Mouse (Mus musculus) WW6 (cell line): ENCODE results near the gene As3mt.
A peak's percentile ranks its signal among the peaks of the same experiment; 100 is the strongest.
"Not testable (repeated sequence)": the region's sequence is repeated elsewhere in the genome, so short reads cannot be mapped to it uniquely, and the experiment has no call there.

Source experiments
- DNase-seq: peaks from one replicate; pipeline ENCODE4 v3.0.0-alpha.2; 2013; ENCODE audit warnings: low read depth, low spot score

Gene As3mt

DNA sequence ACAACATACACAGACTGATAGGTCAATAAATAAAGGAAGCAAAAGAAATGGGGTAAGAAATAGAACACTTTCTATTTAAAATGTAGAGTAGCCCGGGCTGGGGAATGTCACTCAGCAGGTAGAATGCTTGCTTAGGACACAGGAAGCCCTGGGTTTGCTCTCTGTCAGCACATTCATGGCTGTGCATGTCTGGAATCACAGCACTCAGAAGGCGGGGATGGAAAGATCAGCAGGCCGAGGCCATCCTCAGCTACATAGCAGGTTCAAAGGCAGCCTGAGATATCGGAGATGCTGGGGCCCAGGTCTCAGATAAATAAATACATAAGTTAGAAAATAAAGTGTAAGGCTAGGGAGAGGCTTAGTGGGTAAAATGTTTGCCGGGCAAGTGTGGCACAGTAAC is 45.0 kb downstream of the As3mt start:
- no peak for DNase-seq

DNA sequence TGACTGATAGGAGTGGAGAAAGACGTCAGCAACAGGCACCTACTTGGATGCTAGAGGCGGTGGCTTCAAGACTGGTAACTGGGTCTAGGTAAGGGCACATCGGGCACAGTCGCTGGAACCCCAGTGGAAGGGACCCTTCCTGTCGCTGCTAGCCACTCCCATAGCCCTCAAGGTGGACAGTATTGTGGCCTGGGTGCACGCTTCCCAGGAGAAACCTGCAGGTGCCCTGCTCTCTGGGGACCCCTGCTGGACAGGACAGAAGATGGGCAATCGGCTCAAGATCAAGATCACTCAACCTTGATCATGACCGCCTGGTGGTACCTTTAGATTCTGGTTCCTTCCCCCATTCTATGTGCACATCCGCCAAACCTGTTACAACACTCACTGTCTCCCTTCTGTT is 47.8 kb downstream of the As3mt start:
- no peak for DNase-seq

GRCm38 (mm10) chr19:46756221-46756620 is 49.0 kb downstream of the As3mt start:
- no peak for DNase-seq

DNA sequence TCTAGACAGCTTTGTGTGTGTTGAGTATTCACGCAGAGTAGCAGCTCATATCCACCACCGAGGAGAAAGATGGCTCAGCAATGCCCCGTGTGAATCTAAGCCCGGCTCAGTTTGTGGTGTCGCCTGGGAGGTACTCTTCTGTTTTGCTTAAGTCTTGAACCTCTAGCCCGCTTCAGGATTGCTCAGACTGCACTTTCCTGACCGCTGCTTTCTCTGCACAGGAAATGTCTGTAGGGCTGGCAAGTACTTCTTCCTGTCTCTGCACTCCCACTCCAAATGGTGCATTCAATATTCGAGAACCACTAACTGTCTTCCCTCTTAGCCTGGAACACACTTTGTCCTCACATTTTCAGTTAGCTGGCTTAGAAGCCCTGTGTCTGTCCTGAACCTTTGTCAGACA is 51.8 kb downstream of the As3mt start:
- DNase-seq: no peak

- not testable (repeated sequence) for DNase-seq
These were observed 52.7 kb downstream of the As3mt start for GRCm38 (mm10) chr19:46759909-46760308.

DNA sequence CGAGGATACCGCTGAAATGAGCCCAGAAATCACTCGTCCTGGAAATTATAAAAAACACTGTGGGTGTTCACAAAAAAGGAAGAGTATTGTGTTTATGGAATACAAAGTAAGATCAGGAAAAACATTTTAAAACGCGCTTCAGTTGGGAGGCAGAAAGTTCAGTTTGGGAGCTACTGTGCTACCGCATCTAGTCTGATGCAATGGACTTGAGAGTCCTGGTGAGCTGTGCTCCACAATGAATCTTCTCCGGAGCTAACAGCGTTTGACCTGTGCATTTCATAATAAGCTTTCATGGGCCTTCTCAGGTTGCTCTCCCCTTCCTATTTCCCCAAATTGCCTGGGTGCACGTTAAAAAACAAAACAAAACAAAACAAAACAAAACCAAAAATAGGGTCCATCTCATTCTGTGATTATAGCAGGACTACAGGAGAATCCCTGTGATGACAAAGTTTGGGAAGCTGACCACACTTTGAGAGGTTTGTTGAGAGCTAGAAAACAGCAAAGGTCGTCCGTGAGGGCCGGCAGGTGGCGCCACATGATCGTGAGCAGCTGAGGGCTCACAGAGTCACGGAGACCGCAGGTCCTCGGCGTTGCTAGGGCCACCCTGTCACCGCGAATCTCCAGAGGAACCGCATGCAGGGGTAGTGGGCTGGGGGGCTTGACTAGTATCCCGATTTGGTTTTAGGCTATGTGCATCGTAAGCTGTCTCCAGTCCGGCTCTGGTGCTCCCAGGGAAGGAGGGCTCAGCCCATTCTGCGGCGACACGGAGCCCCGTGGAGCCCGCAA is 53.3 kb downstream of the As3mt start:
- peak; percentile 73 for DNase-seq

DNA sequence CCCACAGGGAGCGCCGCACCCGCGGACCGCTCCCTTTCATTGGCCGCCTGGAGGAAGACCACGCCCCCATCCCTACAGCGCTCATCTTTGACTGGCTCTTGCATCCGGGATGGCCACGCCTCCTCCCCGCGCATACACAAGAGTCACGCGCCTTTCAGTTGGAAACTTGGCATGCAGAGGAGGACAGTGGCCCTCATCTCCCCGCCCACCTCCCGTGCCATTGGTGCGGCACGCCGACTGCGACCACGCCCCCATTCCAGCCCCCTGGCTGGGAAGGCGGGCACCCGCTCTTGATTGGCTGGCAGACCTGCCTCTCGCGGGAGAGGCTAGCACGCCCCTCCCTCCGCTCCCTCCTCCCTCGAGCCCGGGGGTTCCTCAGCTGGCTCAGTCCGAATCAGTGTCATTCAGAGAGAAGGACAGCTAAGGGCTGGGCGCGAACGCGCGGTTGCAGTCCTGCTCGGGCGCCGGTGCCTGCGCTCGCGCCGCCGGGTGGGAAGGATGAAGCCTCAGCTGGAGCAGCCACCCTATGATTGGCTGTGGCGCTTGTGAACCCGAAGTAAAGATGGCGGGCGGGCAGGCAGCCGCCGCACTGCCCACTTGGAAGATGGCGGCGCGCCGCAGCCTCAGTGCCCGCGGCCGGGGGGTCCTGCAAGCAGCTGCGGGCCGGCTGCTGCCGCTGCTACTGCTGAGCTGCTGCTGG is 54.1 kb downstream of the As3mt start, which contains the start of gene Cnnm2:
Gene Cnnm2 (plus strand): TSS at position 350 of the 700 bp plus-strand sequence.
- DNase-seq: peak; percentile 100

DNA sequence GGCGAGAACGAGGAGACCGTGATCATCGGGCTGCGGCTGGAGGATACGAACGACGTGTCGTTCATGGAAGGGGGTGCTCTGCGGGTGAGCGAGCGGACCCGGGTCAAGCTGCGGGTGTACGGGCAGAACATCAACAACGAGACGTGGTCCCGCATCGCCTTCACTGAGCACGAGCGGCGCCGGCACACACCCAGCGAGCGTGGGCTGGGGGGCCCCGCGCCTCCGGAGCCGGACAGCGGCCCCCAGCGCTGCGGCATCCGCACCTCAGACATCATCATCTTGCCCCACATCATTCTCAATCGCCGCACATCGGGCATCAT is 54.7 kb downstream of the As3mt start:
- no peak for DNase-seq

DNA sequence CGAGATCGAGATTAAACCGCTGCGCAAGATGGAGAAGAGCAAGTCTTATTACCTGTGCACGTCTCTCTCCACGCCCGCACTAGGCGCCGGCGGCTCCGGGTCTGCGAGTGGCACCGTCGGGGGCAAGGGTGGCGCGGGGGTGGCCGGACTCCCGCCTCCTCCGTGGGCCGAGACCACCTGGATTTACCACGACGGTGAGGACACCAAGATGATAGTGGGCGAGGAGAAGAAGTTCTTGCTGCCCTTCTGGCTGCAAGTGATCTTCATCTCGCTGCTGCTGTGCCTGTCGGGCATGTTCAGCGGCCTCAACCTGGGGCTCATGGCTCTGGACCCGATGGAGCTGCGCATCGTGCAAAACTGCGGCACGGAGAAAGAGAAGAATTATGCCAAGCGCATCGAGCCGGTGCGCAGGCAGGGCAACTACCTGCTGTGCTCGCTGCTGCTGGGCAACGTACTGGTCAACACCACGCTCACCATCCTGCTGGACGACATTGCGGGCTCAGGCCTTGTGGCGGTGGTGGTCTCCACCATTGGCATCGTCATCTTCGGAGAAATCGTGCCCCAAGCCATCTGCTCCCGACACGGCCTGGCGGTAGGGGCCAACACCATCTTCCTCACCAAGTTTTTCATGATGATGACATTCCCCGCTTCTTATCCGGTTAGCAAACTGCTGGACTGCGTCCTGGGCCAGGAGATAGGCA is 55.2 kb downstream of the As3mt start:
- DNase-seq: no peak

DNA sequence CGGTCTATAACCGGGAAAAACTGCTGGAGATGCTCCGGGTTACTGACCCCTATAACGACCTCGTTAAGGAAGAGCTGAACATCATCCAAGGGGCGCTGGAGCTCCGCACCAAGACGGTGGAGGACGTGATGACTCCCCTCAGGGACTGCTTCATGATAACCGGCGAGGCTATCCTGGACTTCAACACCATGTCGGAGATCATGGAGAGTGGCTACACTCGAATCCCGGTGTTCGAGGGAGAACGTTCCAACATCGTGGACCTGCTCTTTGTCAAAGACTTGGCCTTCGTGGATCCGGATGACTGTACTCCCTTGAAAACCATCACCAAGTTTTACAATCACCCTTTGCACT is 55.7 kb downstream of the As3mt start:
- no peak for DNase-seq

DNA sequence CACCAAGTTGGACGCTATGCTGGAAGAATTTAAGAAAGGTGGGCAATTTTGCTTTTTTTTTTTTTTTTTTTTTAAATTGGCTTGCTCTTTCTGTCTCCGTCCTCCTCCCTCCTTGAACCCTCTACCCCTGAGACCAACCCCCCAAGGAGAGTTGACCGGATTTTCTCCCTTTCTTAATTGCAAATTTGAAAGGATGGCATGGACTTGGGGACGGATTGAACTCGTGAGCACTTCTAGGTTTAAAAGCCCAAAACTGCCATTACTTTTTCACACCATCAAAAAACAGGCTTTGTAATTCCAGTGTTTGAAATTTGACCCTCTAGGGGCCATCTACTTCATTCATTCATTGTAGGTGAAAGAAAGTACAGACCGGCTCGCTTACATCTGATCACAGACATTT is 56.1 kb downstream of the As3mt start:
- DNase-seq: no peak

GRCm38 (mm10) chr19:46763932-46764762 is 56.9 kb downstream of the As3mt start:
- no peak for DNase-seq

GRCm38 (mm10) chr19:46764763-46765117 is 57.5 kb downstream of the As3mt start:
- DNase-seq: no peak

DNA sequence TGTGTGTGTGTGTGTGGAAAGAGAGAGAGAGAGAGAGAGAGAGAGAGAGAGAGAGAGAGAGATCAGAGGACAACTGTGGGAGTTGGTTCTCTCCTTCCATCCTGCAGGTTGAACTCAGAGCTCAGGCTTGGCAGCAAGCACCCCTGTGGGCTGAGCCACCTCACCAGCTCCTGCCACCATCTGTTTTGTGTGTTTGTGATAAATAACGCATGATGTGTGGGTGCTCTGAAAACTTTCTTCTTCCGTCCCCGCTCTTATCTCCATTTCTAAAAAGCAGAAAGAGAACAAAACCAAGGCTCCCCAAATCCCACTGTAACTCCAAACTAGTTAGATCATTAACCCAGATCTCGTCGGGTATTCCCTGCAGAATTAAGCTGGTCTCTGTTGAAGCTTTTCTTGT is 58.9 kb downstream of the As3mt start:
- DNase-seq: no peak

DNA sequence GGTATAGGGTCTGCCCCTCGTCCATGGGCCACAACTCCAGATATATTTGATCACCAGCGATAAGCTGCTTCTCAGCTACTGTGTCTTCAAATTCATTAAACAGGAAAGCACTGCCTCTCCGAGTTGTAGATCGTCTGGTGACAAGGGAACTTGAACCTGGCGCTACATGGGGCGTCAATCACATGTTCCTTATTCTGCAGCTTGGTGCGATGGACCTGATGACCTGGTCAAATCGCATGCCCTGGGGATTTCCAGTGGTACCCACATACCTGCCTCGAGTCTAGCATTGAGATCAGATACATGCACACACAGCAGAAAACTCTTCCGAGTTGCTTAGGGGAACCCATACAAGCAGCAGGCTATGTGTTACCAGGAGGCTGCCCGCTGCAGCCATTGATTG is 62.5 kb downstream of the As3mt start:
- DNase-seq: no peak

GRCm38 (mm10) chr19:46771801-46772200 is 64.5 kb downstream of the As3mt start:
- no peak for DNase-seq

GRCm38 (mm10) chr19:46776391-46776790 is 69.1 kb downstream of the As3mt start:
- no peak for DNase-seq

DNA sequence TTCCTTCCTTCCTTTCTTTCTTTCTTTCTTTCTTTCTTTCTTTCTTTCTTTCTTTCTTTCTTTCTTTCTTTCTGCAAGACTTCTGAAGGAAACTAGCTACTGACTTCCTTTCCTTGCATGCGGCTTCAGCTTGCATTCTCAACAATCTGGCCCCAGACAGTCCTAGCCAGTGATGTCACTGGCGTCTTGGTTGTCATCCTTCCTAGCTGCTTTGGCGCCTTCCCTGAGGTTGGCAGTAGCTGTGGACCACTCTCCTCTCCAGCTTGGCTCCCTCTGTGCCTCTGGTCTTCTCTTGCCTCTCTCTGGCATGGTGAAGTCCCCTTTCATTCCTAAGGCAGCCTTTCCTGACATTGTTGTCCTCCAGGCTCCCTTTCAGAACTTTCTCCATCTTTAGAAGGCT is 69.6 kb downstream of the As3mt start:
- DNase-seq: no peak

DNA sequence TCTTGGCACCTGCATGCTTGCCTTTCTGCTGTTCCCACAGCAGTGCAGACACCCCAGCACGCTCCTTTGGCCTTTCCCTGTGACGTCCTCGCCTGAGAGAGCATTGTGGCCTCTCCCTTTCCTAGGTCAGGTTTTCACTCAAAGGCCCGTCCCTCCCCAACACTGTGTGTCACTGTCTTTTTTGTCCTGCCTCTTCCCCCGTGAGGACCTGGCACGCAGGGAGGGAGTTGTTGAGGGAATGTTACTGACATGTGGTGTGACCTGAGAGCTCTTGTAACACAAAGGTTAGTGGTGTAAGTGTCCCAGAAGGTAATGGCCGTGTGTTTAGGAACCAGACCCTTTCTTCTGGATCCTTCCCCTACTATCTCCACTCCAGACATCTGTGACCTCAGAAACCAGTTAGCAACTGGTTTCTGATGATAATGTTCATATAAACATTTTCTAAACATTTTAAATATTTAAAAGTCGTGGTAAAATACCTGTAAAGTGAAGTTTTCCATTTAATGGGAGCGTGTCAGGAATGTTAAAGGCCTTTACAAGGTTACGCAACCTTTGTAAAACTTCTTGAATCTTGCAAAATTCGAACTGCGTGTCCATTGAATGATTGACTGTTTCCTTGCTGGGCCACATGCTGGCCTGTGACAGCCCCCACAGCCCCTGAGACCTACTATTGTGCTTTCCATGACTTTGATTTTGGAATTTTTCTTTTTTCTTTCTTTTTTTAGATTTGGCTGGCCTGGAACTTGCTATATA is 70.8 kb downstream of the As3mt start:
- DNase-seq: no peak

GRCm38 (mm10) chr19:46779130-46779529 is 71.9 kb downstream of the As3mt start:
- DNase-seq: not testable (repeated sequence)

- DNase-seq: no peak
These were observed 76.8 kb downstream of the As3mt start for GRCm38 (mm10) chr19:46784038-46784437.
